Mouse (Mus musculus): ENCODE measurements around the gene Ap2a2. TPM values are rescaled to one million over a fixed set of nuclear protein-coding genes. Genes with fewer than 3 reads are reported as not detected.

The Ap2a2 gene
- 10 to 100 TPM; 51.4 to 52.2 TPM for total RNA-seq (2021)
- long read RNA-seq, experiment 1, full-length matches to known transcripts: 68 of 113 reads
- long read RNA-seq, experiment 1, partial matches to known transcripts: 10 of 113 reads
- long read RNA-seq, experiment 1, other reads (novel, unspliced or antisense): 35 of 113 reads
- long read RNA-seq, experiment 2, full-length matches to known transcripts: 44 of 84 reads
- long read RNA-seq, experiment 2, partial matches to known transcripts: 14 of 84 reads
- long read RNA-seq, experiment 2, other reads (novel, unspliced or antisense): 26 of 84 reads

- intact Hi-C loops (cut with DNase I): loop anchor here (5.0 kb wide), 1 partner anchor 50 kb away; no protein-coding TSS in a partner anchor
- peak; percentile 94 to 95 for DNase-seq
Observed at GRCm38 (mm10) chr7:141561682-141562391, at the start of gene Ap2a2. Ap2a2 (plus strand) TSS chr7:141562173.

- peak in 1 of 2 experiments; percentile 14 for DNase-seq
Observed at GRCm38 (mm10) chr7:141517638-141518037, 44.3 kb upstream of the Ap2a2 start.

GRCm38 (mm10) chr7:141518296-141518695 is 43.7 kb upstream of the Ap2a2 start:
- DNase-seq: no peak
- intact Hi-C loops (cut with DNase I): no loop called here

More at GRCm38 (mm10) chr7:141517638-141518037, 44.3 kb upstream of the Ap2a2 start:
- intact Hi-C loops (cut with DNase I): no loop called here

- intact Hi-C loops (cut with DNase I): no loop called here
- no peak for DNase-seq
Observed at GRCm38 (mm10) chr7:141518926-141519325, 43.0 kb upstream of the Ap2a2 start.

GRCm38 (mm10) chr7:141519795-141520194 is 42.2 kb upstream of the Ap2a2 start:
- intact Hi-C loops (cut with DNase I): loop anchor here (10.0 kb wide), 1 partner anchor 285 kb away; no protein-coding TSS in a partner anchor
- no peak for DNase-seq

- intact Hi-C loops (cut with DNase I): loop anchor here (10.0 kb wide), 1 partner anchor 288 kb away; no protein-coding TSS in a partner anchor
- no peak for DNase-seq
Observed at GRCm38 (mm10) chr7:141523007-141523406, 39.0 kb upstream of the Ap2a2 start.

DNA sequence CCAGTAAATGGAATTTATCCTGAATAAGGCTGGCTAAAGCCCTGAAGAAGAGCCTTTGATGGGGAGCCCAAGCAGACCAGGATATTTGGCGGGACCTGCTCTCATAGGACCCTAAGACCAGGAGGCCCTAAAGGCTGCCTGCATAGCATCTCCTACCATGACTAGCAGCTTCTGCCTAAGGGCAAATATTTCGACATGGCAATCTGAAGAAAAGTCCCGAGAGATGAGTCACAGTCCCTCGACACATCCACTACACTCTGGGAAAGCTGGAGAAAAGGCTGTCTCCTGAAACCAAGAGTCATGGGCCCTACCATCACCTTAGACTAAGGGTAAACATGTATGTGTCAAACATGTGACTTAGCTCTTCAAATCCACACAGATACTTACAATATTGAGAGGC is 37.7 kb upstream of the Ap2a2 start:
- DNase-seq: no peak
- intact Hi-C loops (cut with DNase I): loop anchor here (2.0 to 10.0 kb wide), 2 partner anchors 115 to 289 kb away; no protein-coding TSS in a partner anchor

DNA sequence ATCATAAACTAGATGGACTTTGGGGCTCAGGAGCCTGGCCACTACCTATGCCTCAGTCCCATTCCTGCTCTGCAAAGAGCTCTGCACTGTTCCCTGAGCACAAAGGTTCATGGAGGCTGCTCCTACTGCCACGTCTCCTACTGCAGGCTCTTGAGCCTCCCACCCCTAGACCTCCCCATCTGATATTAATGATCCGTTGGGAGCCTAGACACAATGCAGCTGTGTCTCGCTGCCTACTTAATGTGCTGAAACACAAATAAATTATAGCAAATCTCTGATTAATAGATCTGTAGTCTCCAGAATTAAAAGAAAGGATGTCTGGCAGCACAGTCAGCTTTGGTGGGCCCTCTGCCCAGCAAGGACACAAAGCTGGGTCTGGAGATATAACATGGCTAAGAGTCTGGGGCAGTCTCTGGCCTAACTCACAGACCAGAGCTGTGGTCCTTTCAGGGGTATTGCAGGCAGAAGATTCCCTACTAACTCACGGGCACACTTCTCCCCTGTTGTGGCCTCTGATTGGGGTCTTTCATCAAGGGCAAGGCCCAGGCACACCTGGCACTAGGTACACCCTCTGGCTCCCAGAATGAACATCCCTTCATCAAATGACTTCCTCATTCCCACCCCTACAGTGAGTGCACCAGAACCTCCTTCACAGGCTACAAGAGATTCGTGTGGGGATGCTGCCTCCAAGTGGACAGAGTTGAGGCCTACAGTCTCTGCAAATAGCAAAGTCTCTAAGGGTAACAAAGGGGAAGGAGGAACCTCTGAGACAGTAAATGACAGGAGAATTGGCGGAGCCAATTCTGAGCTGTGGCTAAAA is 37.0 kb upstream of the Ap2a2 start:
- intact Hi-C loops (cut with DNase I): loop anchor here (1.0 to 10.0 kb wide), 3 partner anchors 45 to 290 kb away; no protein-coding TSS in a partner anchor

DNA sequence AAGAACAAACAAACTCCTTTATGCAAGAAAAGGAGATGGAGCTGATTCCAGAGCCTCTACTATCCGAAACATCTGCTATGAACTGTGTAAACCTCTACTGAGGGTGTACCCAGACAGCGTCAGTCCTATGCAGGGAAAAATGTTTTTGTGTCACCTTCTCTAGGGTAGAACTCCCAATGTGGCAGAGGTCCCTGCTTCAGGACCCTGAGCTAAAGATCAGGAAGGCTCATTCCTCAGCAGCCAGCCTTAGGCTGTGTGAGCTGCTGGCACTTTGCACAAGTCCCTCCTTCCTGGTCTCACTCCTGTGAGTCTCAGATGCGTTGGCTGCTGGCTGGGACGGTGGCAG is 36.4 kb upstream of the Ap2a2 start:
- intact Hi-C loops (cut with DNase I): loop anchor here (1.0 to 10.0 kb wide), 3 partner anchors 45 to 291 kb away; no protein-coding TSS in a partner anchor

More for the DNA sequence above, 37.0 kb upstream of the Ap2a2 start:
- DNase-seq: peak; percentile 79 to 85

GRCm38 (mm10) chr7:141535570-141535969 is 26.4 kb upstream of the Ap2a2 start:
- no peak for DNase-seq
- intact Hi-C loops (cut with DNase I): no loop called here

More for the DNA sequence above, 36.4 kb upstream of the Ap2a2 start:
- no peak for DNase-seq

- DNase-seq: no peak
- intact Hi-C loops (cut with DNase I): no loop called here
Observed at GRCm38 (mm10) chr7:141538852-141539555, 23.0 kb upstream of the Ap2a2 start.

GRCm38 (mm10) chr7:141539556-141540311 is 22.2 kb upstream of the Ap2a2 start, which contains the start of gene Chid1:
Chid1 (minus strand) TSS chr7:141539857.
- DNase-seq: peak; percentile 98 to 99
- intact Hi-C loops (cut with DNase I): loop anchor here (2.0 kb wide), 1 partner anchor 19 kb away; no protein-coding TSS in a partner anchor

DNA sequence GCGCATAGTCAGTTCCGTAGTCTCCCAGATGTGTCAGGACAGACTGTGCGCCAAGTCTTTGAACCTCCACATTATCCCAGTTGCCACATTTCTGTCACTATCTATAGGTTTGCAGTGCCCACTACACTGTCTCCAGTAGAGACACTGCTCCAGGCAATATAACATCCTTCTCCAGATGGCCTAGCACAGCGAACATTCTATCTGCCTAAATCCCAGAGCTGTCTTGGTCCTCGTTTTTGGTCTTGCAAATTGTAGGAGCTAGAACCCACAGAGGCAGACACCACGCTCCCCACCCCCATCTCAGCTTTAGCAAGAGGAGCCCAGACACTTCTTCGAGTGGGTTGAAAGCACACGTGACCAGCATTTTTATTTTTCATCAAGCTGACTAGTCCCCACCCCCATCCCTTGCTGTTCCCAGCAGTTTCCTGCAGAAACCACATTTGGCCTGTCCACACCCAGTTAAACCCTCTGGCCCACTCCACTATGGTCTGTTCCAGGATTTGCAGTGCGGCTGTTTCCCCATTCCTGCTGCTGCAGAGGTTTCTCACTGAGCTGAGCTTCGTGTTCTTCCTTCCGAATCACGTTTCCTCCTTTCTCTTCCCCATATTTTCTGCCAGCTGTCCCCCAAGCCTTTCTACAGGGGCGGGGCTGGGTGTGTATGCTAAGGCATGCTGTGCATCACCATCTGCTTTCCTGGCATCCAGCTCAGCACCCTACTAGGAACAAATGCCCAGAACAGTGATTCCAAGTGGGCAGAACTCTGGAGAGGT is 21.5 kb upstream of the Ap2a2 start:
- peak; percentile 61 to 67 for DNase-seq
- intact Hi-C loops (cut with DNase I): loop anchor here (2.0 kb wide), 1 partner anchor 18 kb away; no protein-coding TSS in a partner anchor

DNA sequence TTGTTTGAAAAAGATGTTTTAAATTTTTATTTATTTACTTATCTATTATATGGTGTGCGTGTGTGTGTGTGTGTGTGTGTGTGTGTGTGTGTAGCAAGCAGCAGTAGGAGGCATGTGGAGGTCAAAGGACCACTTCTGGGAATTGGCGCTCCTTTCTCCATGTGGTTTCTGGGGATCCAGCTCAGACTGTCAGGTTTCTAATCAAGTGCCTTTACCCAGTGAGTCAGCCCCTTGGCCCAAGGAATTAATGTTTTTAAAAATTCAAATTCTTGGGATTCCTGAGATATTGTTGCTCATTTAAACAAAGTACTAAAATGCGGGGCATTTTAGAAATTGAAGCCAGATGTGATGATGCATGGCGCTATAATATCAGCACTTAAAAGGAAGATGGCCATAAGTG is 20.3 kb upstream of the Ap2a2 start:
- DNase-seq: no peak
- intact Hi-C loops (cut with DNase I): loop anchor here (2.0 kb wide), 1 partner anchor 17 kb away; no protein-coding TSS in a partner anchor

- no peak for DNase-seq
- intact Hi-C loops (cut with DNase I): no loop called here
Observed at GRCm38 (mm10) chr7:141542588-141542987, 19.4 kb upstream of the Ap2a2 start.

GRCm38 (mm10) chr7:141544654-141545053 is 17.3 kb upstream of the Ap2a2 start:
- intact Hi-C loops (cut with DNase I): no loop called here
- DNase-seq: no peak

DNA sequence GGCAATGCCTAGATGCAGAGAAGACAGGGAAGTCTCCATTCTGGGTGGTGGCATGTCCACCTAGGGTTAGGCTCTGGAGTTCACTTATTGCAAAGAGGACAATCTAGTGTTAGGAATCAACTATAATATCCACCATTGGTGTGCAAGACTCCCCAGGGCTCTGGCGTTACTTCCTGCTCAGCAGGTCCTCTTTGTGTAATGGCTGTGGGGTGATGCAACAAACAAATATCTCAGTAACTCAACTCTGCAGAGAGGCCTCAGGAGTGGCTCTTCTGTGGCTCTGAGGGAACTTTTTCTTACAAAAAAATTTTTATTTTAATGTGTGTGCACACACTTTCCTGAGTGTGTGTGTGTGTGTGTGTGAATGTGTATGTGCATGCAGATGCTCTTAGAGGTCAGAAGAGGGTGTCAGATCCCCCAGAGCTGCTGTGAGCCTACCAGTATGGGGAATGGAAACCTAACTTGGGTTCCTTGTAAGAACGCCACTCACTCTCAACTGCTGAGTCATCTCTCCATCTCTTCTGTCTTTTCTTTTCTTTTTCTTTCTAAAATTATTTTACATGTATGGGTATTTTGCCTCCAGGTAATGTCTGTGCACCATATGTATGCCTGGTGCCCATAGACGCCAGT is 12.4 kb upstream of the Ap2a2 start:
- DNase-seq: no peak
- intact Hi-C loops (cut with DNase I): no loop called here

- intact Hi-C loops (cut with DNase I): no loop called here
- no peak for DNase-seq
Observed at GRCm38 (mm10) chr7:141550464-141550863, 11.5 kb upstream of the Ap2a2 start.

Measured in heart, postnatal 14 days (tissue).